Mouse (Mus musculus): ENCODE results near the gene Ube2c. TPM values are rescaled to one million over a fixed set of nuclear protein-coding genes. Genes with fewer than 3 reads are reported as not detected.

Gene Ube2c
- total RNA-seq, 2 experiments from 2014 or later = 0.76 to 1.6 TPM

GRCm38 (mm10) chr2:164785481-164786387 is 16.0 kb downstream of the Ube2c start, which contains the start of gene Snx21:
TSS of gene Snx21 (plus strand) at chr2:164785823.
- TF ChIP-seq CTCF (conservative IDR thresholded peaks at IDR 0.05) = peak; percentile 70
- peak within 1 kb of the TSS; percentile 91 for H3K4me3 ChIP-seq
- DNase-seq (ENCODE audit: low spot score in 2 of 2) = peak; percentile 77 to 86
- H3K27ac ChIP-seq = peak within 1 kb of the TSS; percentile 97

GRCm38 (mm10) chr2:164786388-164786885 is 16.7 kb downstream of the Ube2c start:
- no peak for TF ChIP-seq CTCF (conservative IDR thresholded peaks at IDR 0.05)
- DNase-seq (ENCODE audit: low spot score in 2 of 2) = no peak

GRCm38 (mm10) chr2:164787032-164787431 is 17.3 kb downstream of the Ube2c start:
- Histone ChIP-seq H3K27ac (peak overlapping the region; percentile 97), H3K4me3 (peak overlapping the region; percentile 91)
- TF ChIP-seq CTCF (conservative IDR thresholded peaks at IDR 0.05) = no peak
- DNase-seq (ENCODE audit: low spot score in 2 of 2) = no peak

More at GRCm38 (mm10) chr2:164786388-164786885, 16.7 kb downstream of the Ube2c start:
- H3K4me3 ChIP-seq = peak overlapping the region; percentile 91
- H3K27ac ChIP-seq = peak overlapping the region; percentile 97

- H3K4me3 ChIP-seq = peak overlapping the region; percentile 20; the same call in 1 of the 2 replicates
- TF ChIP-seq CTCF (conservative IDR thresholded peaks at IDR 0.05) = no peak
- no peak for DNase-seq (ENCODE audit: low spot score in 2 of 2)
- peak overlapping the region; percentile 97; the same call in 1 of the 2 replicates for H3K27ac ChIP-seq
These were observed 18.1 kb downstream of the Ube2c start for GRCm38 (mm10) chr2:164787779-164788178.

GRCm38 (mm10) chr2:164788411-164788810 is 18.7 kb downstream of the Ube2c start:
- Histone ChIP-seq H3K27ac (no peak overlapping the region), H3K4me3 (no peak overlapping the region)
- no peak for TF ChIP-seq CTCF (conservative IDR thresholded peaks at IDR 0.05)
- DNase-seq (ENCODE audit: low spot score in 2 of 2) = no peak

GRCm38 (mm10) chr2:164790451-164790850 is 20.8 kb downstream of the Ube2c start:
- no peak for TF ChIP-seq CTCF (conservative IDR thresholded peaks at IDR 0.05)
- Histone ChIP-seq H3K4me3 (no peak overlapping the region), H3K27ac (no peak overlapping the region)
- no peak for DNase-seq (ENCODE audit: low spot score in 2 of 2)

GRCm38 (mm10) chr2:164791841-164792261 is 22.2 kb downstream of the Ube2c start:
- Histone ChIP-seq H3K27ac (no peak overlapping the region), H3K4me3 (no peak overlapping the region)
- DNase-seq (ENCODE audit: low spot score in 2 of 2) = no peak
- TF ChIP-seq CTCF (conservative IDR thresholded peaks at IDR 0.05) = no peak

- no peak overlapping the region for H3K4me3 ChIP-seq
- H3K27ac ChIP-seq = no peak overlapping the region
- DNase-seq (ENCODE audit: low spot score in 2 of 2) = no peak
- TF ChIP-seq CTCF (conservative IDR thresholded peaks at IDR 0.05) = no peak
These were observed 22.9 kb downstream of the Ube2c start for GRCm38 (mm10) chr2:164792400-164793190.

- peak in 1 of 2 experiments; percentile 63 for DNase-seq (ENCODE audit: low spot score in 2 of 2)
These were observed 23.5 kb downstream of the Ube2c start for GRCm38 (mm10) chr2:164793236-164793635.

GRCm38 (mm10) chr2:164793772-164794171 is 24.1 kb downstream of the Ube2c start:
- TF ChIP-seq CTCF (conservative IDR thresholded peaks at IDR 0.05) = no peak
- peak overlapping the region; percentile 53 for H3K27ac ChIP-seq
- DNase-seq (ENCODE audit: low spot score in 2 of 2) = no peak
- H3K4me3 ChIP-seq = no peak overlapping the region

More at GRCm38 (mm10) chr2:164793236-164793635, 23.5 kb downstream of the Ube2c start:
- peak overlapping the region; percentile 53; the same call in 1 of the 2 replicates for H3K27ac ChIP-seq
- peak; percentile 83 for TF ChIP-seq CTCF (conservative IDR thresholded peaks at IDR 0.05)
- no peak overlapping the region for H3K4me3 ChIP-seq

- Histone ChIP-seq H3K4me3 (no peak overlapping the region), H3K27ac (peak overlapping the region; percentile 53)
- DNase-seq (ENCODE audit: low spot score in 2 of 2) = peak; percentile 87 to 89
- TF ChIP-seq CTCF (conservative IDR thresholded peaks at IDR 0.05) = peak; percentile 90
These were observed 24.6 kb downstream of the Ube2c start for GRCm38 (mm10) chr2:164794293-164794692.

- Histone ChIP-seq H3K4me3 (no peak overlapping the region), H3K27ac (no peak overlapping the region)
- DNase-seq (ENCODE audit: low spot score in 2 of 2) = no peak
- TF ChIP-seq CTCF (conservative IDR thresholded peaks at IDR 0.05) = no peak
These were observed 26.2 kb downstream of the Ube2c start for GRCm38 (mm10) chr2:164795868-164796267.
